ENCODE assay signal across 26 mouse cellular contexts in the genomic region with DNA sequence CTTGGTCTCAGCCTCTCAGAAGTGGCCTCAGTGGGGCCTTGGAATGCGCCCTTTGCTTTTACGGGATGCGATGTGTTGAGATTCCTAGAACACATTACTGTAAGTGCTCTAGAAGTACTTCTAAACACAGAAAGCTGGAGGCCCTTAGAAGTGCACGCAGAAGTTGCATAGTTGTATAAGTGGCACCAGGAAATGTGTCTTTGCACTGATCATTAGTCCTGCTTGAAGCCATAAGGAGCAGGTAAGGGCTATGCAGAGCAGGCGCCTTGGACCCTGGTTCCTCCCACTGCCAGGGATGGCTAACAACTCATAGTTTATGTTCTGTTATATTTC.
"Had no signal": no experiment of that assay in that cellular context is flagged by ENCODE, and none has a peak within 500 bp of the region (broad histone marks: within the 10 kb centered on the region; RNA-seq: fewer than 3 reads in every experiment).

No protein-coding gene starts in this region.

- H3K4me1 ChIP-seq: forebrain, embryonic 15.5 days had no signal

- ATAC-seq: forebrain, embryonic 13.5 days; forebrain, embryonic 14.5 days; forebrain, embryonic 15.5 days; forebrain, embryonic 16.5 days; forebrain, postnatal 0 days had no signal

- H3K9me3 ChIP-seq: embryonic facial prominence, embryonic 10.5 days; embryonic facial prominence, embryonic 12.5 days; embryonic facial prominence, embryonic 13.5 days; embryonic facial prominence, embryonic 15.5 days; forebrain, embryonic 10.5 days; forebrain, embryonic 12.5 days; forebrain, embryonic 13.5 days; forebrain, embryonic 15.5 days had no signal

- H3K4me2 ChIP-seq: embryonic facial prominence, embryonic 12.5 days; embryonic facial prominence, embryonic 13.5 days; embryonic facial prominence, embryonic 15.5 days; forebrain, embryonic 12.5 days; forebrain, embryonic 13.5 days; forebrain, embryonic 15.5 days had no signal

- H3K4me3 ChIP-seq: embryonic facial prominence, embryonic 10.5 days; embryonic facial prominence, embryonic 12.5 days; embryonic facial prominence, embryonic 13.5 days; embryonic facial prominence, embryonic 15.5 days; erythroblast, embryonic 14.5 days; forebrain, embryonic 10.5 days; forebrain, embryonic 12.5 days; forebrain, embryonic 13.5 days; forebrain, embryonic 15.5 days; gastrocnemius, adult 2 months had no signal

- H3K36me3 ChIP-seq: embryonic facial prominence, embryonic 10.5 days; embryonic facial prominence, embryonic 12.5 days; embryonic facial prominence, embryonic 13.5 days; embryonic facial prominence, embryonic 15.5 days; forebrain, embryonic 10.5 days; forebrain, embryonic 12.5 days; forebrain, embryonic 15.5 days had no signal

- H3K27ac ChIP-seq: embryonic facial prominence, embryonic 12.5 days; embryonic facial prominence, embryonic 15.5 days; forebrain, embryonic 10.5 days; forebrain, embryonic 12.5 days; forebrain, embryonic 13.5 days; forebrain, embryonic 15.5 days; gastrocnemius, adult 2 months had no signal

- DNase-seq: cerebellum, adult 2 months; cerebellum, adult 8-10 months; cerebellum, adult 9-10 months; cerebellum, adult 9-11 months; cerebellum, postnatal 25 days; cerebellum, postnatal 36 days; embryo, embryonic 11 days; forebrain, postnatal 0 days; gastrocnemius, adult 2 months; gastrocnemius, postnatal 10 days; gastrocnemius, postnatal 14 days; gastrocnemius, postnatal 25 days; gastrocnemius, postnatal 36 days; heart, adult 11 months; heart, adult 18-20 months had no signal

- H3K9ac ChIP-seq: embryonic facial prominence, embryonic 12.5 days; embryonic facial prominence, embryonic 13.5 days; embryonic facial prominence, embryonic 15.5 days; forebrain, embryonic 12.5 days; forebrain, embryonic 13.5 days; forebrain, embryonic 15.5 days; forebrain, postnatal 0 days had no signal

- H3K27me3 ChIP-seq: embryonic facial prominence, embryonic 12.5 days; embryonic facial prominence, embryonic 13.5 days; embryonic facial prominence, embryonic 15.5 days; forebrain, embryonic 12.5 days; forebrain, embryonic 13.5 days; forebrain, embryonic 15.5 days had no signal
